Mouse (Mus musculus) bone marrow, adult 2 months (tissue): ENCODE data around the gene Ccdc33.

Experiments
- CTCF ChIP-seq: fragments of 200-500 bp; IDR thresholded peaks from 2 replicates; pipeline ENCODE4 v1.5.1; 2011; ENCODE audit warnings: low read length, control low read depth; ENCODE audit not compliant: control insufficient read depth, insufficient read depth
- POLR2A ChIP-seq: fragments of 200-500 bp; IDR thresholded peaks from 2 replicates; pipeline ENCODE4 v1.6.1; 2011; ENCODE audit warnings: low read depth, mild to moderate bottlenecking, control low read depth, low read length, borderline replicate concordance; ENCODE audit not compliant: control insufficient read depth

DNA sequence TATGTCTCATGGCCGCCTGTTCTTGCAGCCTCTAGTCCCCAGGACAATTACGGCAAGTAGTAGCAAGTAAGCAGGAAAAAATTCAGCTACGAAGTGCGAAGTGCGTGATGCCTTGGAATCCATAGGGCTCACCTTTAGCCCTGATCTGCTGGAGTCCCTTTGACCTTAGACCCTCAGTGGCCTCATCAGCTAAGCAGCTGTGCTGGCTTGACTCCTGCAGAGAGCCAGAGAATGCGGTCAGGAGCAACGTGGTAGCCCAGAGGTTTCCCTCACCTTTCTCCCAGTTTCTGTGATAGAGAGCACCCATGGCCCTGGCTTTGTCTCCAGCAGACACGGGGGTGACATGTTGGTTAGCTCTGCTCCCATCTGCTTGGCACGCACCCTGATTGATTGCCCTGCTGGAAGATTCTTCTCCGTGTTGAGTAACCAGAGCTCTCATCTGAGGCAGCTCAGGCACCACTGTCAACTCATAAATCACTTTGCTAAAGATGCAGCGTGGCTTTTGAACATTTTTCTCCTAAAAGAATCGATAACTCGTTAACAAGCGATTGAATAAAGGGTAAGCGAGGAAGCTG is 12.9 kb downstream of the Ccdc33 start:
- TF ChIP-seq CTCF: no peak
- TF ChIP-seq POLR2A: no peak
